Mouse (Mus musculus) CD4-positive, CD25-positive, alpha-beta regulatory T cell, adult 2 months (primary cell): Measurements from ENCODE around the gene Has1.
"Not testable (repeated sequence)": the region's sequence is repeated elsewhere in the genome, so short reads cannot be mapped to it uniquely, and the experiment has no call there.

Experiments used
- DNase-seq: peaks from one replicate; pipeline ENCODE4 v3.0.0-alpha.2; 2012; ENCODE audit warnings: low read depth, low spot score

The Has1 gene

DNA sequence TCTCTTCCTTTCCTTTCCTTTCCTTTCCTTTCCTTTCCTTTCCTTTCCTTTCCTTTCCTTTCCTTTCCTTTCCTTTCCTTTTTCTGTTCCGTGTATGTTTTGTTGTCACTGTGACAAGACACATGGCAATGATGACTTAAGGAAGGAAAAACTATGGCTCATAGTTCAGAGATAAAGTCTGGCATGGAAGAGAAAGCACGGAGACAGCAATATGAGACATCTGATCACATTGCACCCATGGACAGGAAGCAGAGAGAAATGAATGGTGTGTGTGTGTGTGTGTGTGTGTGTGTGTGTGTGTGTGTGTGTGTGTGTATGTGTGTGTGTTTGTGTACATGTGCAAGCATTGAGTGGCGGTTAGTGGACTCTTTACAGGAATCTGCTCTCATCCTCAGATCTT lies 10.4 kb downstream of the Has1 start:
- not testable (repeated sequence) for DNase-seq

DNA sequence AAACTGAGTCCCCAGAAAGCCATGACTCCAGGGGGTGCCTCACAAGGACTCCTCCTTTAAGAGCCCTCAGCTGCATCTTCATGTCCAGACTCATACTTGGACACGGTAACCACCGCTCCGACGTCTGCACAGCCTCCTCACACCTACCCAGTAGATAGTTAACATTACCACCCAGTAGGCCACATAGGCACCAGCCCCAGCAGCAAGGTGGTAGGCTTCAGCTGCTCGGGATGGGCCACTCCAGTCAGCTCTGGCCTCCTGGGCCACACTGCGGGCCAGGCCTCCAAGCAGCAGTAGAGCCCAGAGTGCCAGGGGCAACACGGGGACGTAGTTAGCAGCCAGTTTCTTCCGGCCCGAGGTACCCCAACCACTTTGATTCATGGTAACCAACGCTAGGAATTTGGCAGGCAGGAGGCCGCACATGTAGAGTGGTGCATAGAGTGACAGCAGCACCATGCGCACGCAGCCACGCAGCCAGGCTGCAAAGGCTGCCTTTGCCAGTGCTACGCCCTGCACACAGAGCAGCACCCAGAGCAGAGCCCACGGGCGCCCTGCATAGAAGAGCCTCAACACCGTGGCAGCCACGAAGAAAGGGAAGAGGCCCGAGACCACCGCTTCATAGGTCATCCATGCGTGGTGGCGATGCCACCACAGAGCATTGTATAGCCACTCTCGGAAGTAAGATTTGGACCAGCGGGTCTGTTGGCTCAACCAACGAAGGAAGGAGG lies 11.3 kb downstream of the Has1 start:
- no peak for DNase-seq

DNA sequence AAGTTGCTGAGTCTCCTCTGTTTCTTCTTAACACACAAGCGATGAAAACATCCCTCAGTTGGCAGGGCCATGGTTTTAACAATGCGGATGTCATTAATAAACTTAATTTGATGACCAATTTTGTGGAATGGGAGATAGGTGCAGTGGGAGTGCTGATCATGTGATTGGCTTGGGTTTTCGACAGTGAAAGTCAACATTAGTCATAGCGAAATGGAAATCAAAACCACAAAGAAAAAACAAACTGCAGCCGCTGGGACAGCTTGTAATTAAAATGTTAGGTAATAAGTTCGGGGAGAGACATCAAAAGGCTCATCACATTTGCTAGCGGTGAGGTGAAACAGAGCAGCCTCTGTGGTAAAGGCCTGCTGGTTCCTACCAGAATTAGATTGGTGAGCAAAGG lies 14.2 kb downstream of the Has1 start:
- peak; percentile 31 for DNase-seq

DNA sequence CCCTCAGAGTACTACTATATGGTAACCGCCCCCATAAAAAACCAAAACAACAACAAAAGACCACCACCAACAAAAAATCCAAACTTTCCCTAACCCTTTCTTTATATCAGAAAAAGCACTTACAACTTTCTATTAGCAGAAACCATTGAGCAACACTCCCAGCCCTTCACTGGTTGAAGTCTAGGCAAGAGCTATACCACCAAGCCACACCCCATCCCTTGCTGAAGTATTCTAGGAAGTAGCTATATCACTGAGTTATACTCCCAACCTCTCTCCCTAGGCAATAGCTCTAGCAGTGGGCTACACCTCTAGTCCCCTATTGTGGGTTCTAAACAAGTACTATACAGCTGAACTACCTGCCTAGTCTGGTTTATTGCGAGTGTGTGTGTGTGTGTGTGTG lies 15.7 kb downstream of the Has1 start:
- DNase-seq, result no peak

DNA sequence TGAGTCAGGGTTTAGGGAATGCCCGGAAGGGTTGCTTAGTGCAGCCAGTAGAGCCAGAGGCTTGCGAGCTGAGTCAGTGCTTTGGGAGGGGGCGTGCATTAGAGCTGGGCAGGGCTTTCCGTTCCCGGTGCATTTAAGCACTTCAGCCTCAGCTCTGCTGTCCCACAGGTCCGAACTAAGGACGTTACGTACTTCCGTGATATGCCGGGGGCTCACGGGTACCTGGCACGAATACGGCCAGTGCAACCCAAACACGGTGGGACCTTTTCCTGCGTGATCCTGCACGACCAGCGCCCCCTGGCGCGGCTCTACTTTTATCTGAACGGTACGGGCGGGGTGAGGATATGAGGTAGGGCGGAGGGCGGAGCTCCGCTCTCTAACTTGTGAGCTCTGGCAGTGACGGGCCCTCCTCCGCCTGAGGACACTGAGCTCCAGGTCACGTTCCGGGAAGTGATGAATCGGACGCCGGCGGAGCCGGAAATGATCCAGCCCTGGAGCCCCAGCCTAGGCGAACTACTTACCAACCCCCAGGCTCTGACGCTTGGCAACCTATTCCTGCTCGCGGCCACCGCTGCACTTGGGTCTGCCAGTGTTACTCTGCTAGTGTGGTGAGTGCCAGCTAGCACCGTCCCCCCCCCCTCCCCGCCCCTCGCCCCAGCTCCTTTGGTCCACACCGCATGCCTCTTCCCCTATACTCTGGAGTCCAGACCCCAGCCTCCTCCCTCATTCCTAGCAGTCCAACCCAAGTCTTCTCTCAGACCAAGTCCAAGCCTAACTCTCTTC lies 16.9 kb downstream of the Has1 start:
- peak; percentile 96 for DNase-seq

DNA sequence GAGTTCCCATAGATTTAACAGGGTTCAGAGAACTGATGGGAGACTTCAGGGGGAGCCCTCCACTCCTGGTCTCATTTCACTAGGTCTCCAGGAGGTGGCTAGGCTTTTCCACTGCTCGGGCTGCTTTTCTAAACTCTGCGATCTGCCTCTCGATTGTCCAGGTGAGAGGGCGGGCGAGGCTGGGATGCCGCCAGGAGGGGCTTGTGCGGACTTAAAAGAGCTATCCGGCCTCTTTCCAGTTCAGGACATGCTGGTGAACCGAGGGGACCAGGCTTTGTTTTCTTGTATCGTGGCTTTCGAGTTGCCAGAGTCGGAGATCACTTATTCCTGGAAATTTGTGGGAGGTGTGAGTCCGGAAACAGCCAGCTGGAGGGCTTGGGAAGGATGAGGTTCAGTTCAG lies 17.6 kb downstream of the Has1 start:
- peak; percentile 17 for DNase-seq

DNA sequence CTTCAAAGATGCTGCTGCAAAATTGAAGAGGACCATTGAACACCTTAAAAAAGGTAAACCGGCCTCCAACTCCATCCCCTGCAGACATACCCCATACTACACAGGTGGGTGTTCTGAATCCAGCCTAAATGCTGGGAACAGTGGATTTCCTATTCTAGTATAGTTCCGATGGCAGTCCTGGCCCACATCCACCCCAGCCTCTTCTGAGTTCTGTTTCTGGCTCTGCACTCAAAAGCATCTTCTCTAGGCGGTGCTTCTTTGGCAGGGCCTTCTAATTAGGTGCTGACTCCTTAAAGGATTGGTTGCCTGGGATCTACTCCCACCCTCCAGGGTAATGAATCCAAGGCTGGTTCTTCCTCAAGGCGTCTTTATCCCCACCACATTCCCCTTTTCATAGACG lies 18.9 kb downstream of the Has1 start:
- no peak for DNase-seq

DNA sequence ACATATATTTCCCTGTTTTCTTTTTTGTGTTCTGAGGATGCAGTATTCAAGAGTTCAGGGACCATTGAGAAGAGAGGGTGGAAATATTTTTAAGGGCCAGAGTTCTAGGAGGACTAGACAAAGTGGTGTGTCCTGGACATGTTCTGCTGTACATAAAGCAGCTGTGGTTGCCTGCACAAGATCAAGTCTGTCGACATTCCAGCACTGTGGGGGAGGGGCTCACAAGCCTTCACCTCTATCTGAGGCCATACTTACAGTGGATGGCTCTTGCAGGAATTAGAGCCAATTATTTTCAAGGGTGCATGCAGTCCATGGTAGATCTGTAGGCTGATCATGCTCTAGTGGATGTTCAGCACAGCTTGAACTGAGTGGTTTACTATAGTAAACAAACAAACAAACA lies 20.1 kb downstream of the Has1 start:
- no peak for DNase-seq

DNA sequence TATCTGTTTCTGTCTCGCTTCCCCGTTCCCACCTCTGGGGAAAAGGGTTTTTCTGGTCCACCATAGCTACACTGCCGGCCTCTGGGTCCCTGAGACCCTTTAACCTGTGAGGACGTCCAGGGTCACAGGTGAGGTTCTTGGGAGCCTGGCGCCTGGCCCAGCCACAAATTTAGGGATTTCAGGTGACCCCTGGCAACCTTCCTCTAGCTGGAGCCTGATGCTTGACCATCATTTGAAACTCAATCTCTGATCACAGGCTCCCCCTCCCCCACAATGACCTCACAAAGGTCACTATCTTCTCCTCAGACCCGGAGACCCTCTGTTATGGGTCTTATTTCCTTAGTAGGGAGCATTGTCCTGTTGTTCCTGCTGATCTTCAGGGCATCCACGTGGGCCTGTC lies 24.3 kb downstream of the Has1 start:
- DNase-seq, result no peak

DNA sequence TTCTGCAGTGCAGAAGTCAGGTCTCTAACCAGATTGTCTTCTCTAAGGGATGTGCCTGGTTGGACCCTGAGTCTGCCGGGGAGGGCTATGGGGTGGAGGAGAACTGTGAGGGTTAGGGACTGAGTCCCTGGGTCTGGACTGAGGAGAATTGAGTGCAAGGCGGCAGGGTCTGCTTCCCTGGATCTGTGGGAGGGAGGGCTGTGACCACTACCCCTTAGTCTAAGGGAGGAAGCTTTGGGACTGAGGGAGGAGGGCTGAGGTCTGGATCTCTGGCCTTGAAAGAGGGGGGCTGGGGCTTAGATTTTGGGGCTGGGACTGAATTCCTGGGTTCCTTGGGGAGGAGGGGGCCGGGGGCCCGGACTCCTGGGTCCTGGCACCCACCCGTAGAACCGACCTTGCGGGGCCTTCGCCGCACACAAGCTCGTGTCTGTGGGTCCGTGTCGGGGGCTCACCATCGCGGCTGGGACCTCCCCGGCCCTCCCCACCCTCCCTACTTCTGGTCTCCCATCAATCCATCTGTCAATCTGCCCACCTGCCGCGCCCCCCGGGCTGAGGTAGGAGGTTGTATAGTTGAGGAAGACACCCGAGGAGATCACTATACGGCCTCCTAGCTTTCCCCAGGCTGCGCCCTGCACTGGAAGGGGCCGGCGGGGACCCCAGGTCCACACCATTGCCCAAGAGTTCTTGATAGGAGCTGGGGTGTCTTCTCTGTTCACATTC lies 25.0 kb downstream of the Has1 start:
- DNase-seq, result no peak

DNA sequence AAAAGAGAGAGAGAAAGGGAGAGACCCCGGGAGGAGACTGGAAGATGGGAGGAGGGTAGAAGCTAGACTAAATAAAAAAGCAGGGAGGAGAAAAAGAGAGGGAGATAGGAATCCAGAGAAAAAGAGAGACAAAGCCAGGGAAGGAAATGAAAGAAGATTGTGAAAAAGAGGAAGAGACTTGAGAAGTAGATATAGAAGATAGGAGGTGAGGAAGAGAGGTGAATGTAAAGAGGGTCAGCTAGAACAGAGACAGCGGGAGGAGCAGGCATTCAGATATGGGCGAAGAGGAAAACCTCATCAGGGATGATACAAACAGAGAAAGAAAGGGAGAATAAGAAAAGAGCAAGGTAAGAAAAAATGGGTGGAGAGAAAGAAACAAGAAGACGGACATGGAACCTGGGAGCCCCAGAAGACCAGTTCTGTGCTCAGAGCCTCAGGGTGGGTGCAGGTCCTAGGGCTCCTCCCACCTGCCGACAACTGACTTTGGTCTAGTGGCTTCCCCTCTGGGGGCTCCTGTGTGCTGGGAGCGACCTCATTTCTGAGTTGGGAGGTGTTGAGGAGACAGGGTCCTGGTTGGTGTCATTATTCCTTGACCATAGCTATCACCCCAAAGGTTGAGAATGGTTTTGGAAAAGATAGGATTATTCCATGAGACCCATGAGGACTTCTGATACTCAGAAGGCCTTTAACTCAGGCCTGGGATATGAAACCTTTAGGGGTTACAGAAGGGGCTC lies 25.8 kb downstream of the Has1 start:
- DNase-seq, result no peak

DNA sequence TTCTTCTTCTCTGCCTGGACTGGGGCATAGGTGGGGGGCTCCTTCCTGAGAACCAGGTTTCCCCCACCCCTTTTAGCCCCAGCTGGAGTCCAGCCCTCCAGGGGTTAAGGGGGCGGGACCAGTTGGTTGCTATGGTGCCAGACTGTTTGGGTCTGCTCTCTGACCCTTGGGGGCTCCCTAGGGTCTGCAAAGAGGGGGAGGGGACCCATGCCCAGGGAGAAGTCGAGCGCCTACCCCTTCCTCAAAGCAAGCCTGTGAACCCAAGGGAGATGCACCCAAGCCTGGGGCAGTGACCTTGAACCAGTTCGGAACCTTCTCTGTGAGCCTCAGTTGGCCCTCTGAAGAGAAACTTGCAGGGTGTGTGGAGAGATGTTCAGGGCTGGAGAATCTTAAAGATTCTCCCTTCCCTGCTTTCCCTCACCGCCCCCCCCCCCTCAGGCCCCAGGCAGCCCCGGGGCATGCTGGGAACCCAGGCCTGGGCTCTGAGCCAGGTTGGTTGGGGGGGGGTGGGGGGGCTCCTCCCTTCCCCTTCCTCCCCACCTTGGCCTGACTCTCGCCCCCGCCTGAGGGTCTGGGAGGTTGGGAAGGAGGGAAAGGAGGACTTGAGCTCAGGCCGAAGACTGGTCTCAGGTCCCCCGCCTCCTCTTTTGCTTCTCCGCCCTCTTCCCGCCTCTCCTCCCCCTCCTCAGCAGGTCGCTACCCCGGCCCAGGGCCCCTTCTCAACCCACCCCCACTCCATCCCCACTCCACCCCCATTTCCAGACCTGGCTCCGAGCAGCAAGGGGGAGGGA lies 26.6 kb downstream of the Has1 start:
- DNase-seq, result peak; percentile 31

DNA sequence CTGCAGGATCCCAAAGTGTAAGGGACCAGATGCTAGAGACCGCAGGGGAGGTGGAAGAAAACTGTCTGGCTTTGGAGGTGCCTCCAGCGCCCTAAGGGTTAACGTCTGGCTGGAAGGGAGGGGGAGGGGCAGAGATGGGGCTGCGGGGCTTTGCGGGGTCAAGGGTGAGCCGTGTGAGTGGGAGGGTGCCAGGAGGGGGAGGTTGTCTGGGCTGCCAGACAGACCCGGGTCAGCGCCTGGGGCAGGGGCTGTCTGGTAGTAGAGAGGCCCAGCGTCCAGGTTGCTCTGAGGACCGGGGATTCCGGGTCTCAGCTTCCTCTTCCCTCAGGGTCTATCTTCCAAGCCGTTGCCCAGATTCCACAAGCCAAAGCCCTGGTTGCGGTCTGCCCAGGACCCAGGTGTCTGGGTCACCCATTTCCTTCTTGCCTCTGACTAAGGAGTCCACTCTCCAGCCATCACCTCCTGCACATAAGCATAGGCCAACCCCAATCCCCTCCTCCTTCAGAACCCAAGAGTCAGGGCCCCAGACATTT lies 27.3 kb downstream of the Has1 start:
- DNase-seq, result peak; percentile 38

DNA sequence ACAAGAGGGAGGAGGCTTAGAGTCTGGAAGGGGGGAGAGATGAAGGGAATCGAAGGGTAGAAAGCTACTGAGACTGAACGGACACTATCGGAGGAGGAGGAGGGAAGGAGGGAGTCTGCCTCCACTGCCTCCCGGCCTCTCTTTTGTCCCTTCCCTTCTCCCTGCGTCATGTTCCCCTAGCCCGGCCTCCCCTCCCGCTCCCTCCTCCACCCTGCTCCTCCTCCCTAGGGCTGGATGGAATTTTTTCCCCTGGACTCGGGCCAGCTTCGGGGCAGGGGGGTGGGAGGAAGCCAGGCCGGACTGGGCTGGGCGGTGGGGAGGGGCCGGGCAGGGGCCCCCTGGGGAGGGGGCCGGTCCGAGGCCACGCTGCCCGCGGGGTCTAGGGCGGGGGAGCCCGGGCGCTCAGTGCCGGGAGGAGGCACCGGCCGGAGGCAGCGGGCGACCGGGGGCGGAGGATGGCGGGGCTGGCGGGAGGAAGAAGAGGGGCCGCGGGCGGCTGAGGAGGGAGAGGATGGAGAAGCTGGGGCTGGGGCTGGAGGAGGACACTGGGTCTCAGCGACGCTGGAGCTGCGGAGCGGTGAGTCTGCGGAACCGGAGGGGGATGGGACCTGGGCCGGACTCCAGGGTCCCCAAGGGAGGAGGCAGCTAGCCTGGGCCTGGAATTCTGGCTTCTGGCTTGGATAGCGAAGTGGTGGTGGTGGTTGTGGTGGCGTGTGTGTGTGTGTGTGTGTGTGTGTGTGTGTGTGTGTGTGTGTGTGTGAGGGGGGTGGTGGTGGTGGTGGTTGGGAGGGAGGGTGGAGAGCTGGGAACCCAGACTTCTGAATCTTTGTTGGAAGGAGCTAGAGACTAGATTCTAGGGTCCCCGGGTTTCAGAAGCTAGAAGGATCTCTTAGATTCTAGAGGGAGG lies 28.0 kb downstream of the Has1 start, which contains the start of gene Spaca6:
Spaca6 (plus strand) TSS at position 408 of the 907 bp plus-strand sequence.
- DNase-seq, result peak; percentile 41

DNA sequence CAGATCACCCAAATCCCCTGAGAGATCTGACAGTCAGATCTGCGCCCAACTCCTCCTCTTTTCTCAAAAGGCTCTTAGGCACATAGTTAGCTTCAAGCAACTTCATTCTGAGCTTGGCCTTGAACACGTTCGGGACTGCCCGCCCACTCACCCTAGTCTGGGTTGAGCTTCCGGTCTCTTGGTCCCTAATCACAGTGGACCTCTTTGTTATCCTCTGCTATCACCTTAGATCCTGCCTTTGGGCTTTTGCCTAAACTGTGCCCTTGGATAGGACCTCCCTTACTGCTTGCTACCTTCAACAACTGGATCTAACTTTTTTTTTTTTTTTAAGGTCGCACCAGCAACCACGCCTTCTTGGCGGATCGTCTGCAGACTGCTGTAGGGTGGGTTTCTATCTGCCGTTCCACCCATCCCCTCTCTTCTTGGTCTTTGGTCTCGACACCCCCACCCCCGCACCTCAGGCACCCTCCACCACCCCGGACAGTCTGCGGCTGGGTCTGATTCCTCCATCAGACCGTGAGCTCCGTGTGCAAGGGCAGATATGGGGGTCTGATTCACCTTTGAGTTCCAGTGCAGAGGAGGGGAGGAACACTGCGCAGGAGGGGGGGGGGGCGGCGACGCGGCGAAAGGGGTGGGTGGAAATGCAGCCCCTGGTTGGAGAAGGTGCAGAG lies 28.9 kb downstream of the Has1 start:
- DNase-seq, result peak; percentile 40

DNA sequence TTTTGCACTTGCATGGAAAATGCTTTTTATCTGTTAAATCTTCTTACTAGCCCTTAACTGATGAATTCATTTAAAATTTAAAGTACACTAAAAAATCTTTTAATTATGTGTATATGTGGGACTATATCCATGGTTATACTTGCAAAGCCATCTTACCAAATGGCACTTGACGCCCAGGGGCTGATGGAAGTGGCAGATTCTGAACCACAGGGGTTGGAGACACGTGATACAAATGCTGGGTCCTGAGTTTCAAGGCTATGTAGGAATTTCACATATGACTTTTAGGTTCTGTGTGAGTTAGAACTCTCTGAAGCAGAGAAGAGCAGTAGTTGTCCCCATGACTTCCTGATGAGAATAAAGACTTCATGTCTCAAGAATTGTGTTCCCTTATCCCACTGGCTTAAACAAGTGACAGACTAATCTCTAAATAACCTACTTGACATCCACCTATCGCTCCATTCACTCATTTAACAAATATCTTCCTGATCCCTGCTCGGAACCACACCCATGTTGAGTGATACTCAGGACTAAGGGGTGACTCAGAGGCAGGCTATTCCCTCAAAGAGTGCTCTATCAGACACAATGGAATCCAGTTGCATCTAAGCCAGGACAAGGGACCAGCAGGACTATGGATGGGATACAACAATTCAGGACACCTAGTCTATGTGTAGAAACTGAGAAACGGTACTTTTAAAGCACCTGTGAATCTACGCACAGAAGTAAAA lies 31.2 kb downstream of the Has1 start:
- no peak for DNase-seq

DNA sequence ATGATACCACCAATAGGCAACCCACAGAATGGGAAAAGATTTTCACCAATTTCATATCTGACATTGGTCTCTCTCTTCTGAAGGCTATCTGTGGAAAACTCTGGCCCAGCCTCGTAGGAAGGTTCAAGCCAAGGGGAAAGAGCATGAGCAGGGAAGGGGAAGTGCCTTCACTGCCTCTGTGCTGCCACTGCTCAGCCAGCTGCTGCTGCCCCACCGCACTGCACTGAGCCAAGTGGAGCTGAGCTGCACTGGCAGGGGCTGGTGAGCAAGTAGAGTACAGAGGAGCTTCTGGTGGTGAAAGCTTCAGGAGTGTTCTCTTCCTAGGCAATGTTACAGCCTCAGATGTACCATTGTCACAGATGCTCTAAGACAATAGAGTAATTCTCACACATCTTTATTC lies 59.5 kb downstream of the Has1 start:
- no peak for DNase-seq
